Mouse (Mus musculus) MEL (cell line): Measurements from ENCODE around the gene Adam30. TPM values are rescaled to one million over a fixed set of nuclear protein-coding genes. Genes with fewer than 3 reads are reported as not detected.

ENCODE experiments used
- DNase-seq: peaks from one replicate; pipeline ENCODE4 v3.0.0; 2011; ENCODE audit warnings: low read depth, low spot score
- H3K27ac ChIP-seq: 2 replicates; pipeline ENCODE4 v1.5.1; 2012; ENCODE audit warnings: low read depth, mild to moderate bottlenecking, control low read depth, low read length, moderate library complexity; ENCODE audit not compliant: control insufficient read depth
- H3K27me3 ChIP-seq, 2 experiments: fragments of 150-350 bp in 1 of 2; sonication (generic) in 1 of 2; 2 replicates each; pipeline ENCODE4 v1.6.1; 2012; ENCODE audit warnings: low read length in 2 of 2, mild to moderate bottlenecking in 2 of 2, improper control_type of control experiment in 1 of 2, moderate library complexity in 1 of 2; ENCODE audit not compliant: insufficient read depth in 2 of 2, control insufficient read depth in 1 of 2
- H3K36me3 ChIP-seq, 2 experiments: 2 replicates each; pipeline ENCODE4 v1.6.1; 2012 to 2014; ENCODE audit warnings: low read length in 2 of 2, improper control_type of control experiment in 1 of 2, inconsistent platforms in 1 of 2, mild to moderate bottlenecking in 1 of 2; ENCODE audit not compliant: insufficient read depth in 2 of 2, control insufficient read depth in 1 of 2
- H3K4me1 ChIP-seq, 2 experiments: fragments of 150-350 bp in 1 of 2; sonication (generic) in 1 of 2; 2 replicates each; pipeline ENCODE4 v1.6.1; 2012; ENCODE audit warnings: low read length in 2 of 2, improper control_type of control experiment in 1 of 2, mild to moderate bottlenecking in 1 of 2; ENCODE audit not compliant: insufficient read depth in 2 of 2, control insufficient read depth in 1 of 2
- H3K4me3 ChIP-seq, 2 experiments: fragments of 150-350 bp in 1 of 2; sonication (generic) in 1 of 2; 2 replicates each; pipeline ENCODE4 v1.5.1; 2012; ENCODE audit warnings: low read depth in 2 of 2, low read length in 2 of 2, mild to moderate bottlenecking in 2 of 2, moderate library complexity in 2 of 2, control low read depth in 1 of 2, improper control_type of control experiment in 1 of 2; ENCODE audit not compliant: control insufficient read depth in 1 of 2, insufficient read depth in 1 of 2
- H3K79me2 ChIP-seq: 2 replicates; pipeline ENCODE4 v1.6.1; 2012; ENCODE audit warnings: mild to moderate bottlenecking, low read length, moderate library complexity; ENCODE audit not compliant: control insufficient read depth, poor library complexity, insufficient read depth
- H3K9ac ChIP-seq: 2 replicates; pipeline ENCODE4 v1.6.1; 2012; ENCODE audit warnings: low read depth, mild to moderate bottlenecking, control low read depth, low read length, moderate library complexity; ENCODE audit not compliant: control insufficient read depth, poor library complexity, severe bottlenecking
- H3K9me3 ChIP-seq: fragments of 150-350 bp; sonication (generic); replicated peaks from 2 replicates; pipeline ENCODE4 v1.6.1; 2012; ENCODE audit warnings: mild to moderate bottlenecking, low read length, improper control_type of control experiment, moderate library complexity; ENCODE audit not compliant: insufficient read depth
- EP300 ChIP-seq, 2 experiments: IDR thresholded peaks; 2 replicates each; pipeline ENCODE4 v1.6.1; 2011; ENCODE audit warnings: improper control_type of control experiment in 2 of 2, low read length in 2 of 2, low read depth in 1 of 2, mild to moderate bottlenecking in 1 of 2
- ETS1 ChIP-seq: IDR thresholded peaks from 2 replicates; pipeline ENCODE4 v1.6.1; 2012; ENCODE audit warnings: low read depth, mild to moderate bottlenecking, inconsistent platforms, low read length, improper control_type of control experiment, moderate library complexity
- MAZ ChIP-seq: IDR thresholded peaks from 2 replicates; pipeline ENCODE4 v1.6.1; 2012; ENCODE audit warnings: low read depth, mild to moderate bottlenecking, inconsistent platforms, low read length, improper control_type of control experiment
- TBP ChIP-seq: IDR thresholded peaks from 2 replicates; pipeline ENCODE4 v1.8.0; 2011; ENCODE audit warnings: low read depth, low read length, improper control_type of control experiment
- TCF12 ChIP-seq: IDR thresholded peaks from 2 replicates; pipeline ENCODE4 v1.6.1; 2014; ENCODE audit warnings: low read depth, mild to moderate bottlenecking, inconsistent platforms, low read length, improper control_type of control experiment, moderate library complexity
- ZMIZ1 ChIP-seq: IDR thresholded peaks from 2 replicates; pipeline ENCODE4 v1.6.1; 2012; ENCODE audit warnings: low read depth, mild to moderate bottlenecking, inconsistent platforms, low read length, improper control_type of control experiment, moderate library complexity
- polyA plus RNA-seq, 2 experiments: library from polyadenylated mRNA; stranded (reverse) in 1 of 2; unstranded in 1 of 2; fragments of >175 nt in 1 of 2; fragments of >200 nt in 1 of 2; gene quantifications; 2 replicates each; pipeline versions ENCODE4 v1.2.1 to v1.2.4; 2012; ENCODE audit warnings: low replicate concordance in 2 of 2, low read depth in 1 of 2; ENCODE audit not compliant: insufficient read length in 2 of 2, insufficient read depth in 1 of 2, missing spikeins in 1 of 2
- total RNA-seq: library from RNA; depleted of rRNA; stranded (reverse); fragments of 300-350 nt; gene quantifications from 2 replicates; pipeline ENCODE4 v1.2.3, GENCODE M21; 2012; rRNA removed

The Adam30 gene
- total and polyA plus RNA-seq, 3 experiments = not detected

DNA sequence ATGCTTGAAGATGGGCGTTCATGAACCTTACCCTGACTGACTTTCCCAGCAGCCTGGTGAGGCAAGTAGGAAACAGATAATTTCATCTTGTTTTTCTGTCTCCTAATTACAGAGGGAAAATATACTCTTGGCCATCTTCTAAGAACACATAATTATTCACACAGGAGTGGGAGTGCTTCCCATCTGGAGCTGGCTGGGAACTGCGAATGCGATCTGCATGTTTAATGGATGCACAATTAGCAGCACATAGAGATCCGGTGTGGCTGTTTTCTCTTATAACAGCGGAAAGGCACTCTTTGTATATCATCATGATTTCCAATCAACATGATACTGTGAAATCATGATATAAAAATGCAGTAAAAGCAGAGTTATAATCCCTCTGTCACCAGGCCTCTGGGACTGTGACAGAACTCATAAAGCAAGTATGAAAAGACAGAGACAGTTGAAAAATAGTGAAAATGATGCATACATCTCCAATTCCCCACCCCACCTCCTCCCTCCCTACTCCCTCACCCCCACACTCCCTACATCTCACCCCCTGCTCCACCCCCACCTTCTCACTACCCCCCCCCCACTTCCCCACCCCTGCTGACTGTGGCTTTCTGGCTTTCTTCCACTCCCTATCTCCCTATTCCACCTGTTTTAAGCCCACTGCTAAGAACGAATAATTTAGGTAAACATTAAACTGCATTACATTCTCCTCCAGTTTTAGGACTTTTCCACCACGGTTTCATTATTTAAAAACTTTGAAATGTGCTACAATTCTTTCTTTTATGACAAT lies 51.1 kb downstream of the Adam30 start:
- Histone ChIP-seq H3K27me3 (peaks cover 0 to 2% of the 10 kb centered on the region in 2 experiments; a peak in 1 of 4 replicates), H3K4me3 (peak overlapping the region in 1 of 2 experiments; percentile 42; a peak in 2 of 4 replicates), H3K36me3 (peaks cover 0 to 9% of the 10 kb centered on the region in 2 experiments; a peak in 2 of 4 replicates), H3K27ac (no peak overlapping the region), H3K79me2 (no peaks in the 10 kb centered on the region), H3K9me3 (no peaks in the 10 kb centered on the region), H3K4me1 (peaks cover 0 to 5% of the 10 kb centered on the region in 2 experiments; a peak in 2 of 4 replicates), H3K9ac (no peak overlapping the region)
- DNase-seq = peak; percentile 59
- TF ChIP-seq MAZ = 0 out of 2 replicates have a peak, but pooled peaks have one; percentile 16
- no peak for TF ChIP-seq TBP
- peak; percentile 48; the same call in 1 of the 2 replicates for TF ChIP-seq TCF12
- 0 out of 2 replicates have a peak, but pooled peaks have one; percentile 17 for TF ChIP-seq ETS1
- TF ChIP-seq ZMIZ1 = no peak
- peak; percentile 18 to 56; a peak in 2 of 4 replicates for TF ChIP-seq EP300 (IDR thresholded peaks at IDR 0.05; ENCODE audit: low read depth in 1 of 2, low read length in 2 of 2)

Other genes starting within 250 kb of the Adam30 start
- 16.6 and 22.7 TPM in 2 replicates for gene Notch2, start 147.1 kb upstream of the Adam30 start, total RNA-seq
- 10 to 100 TPM; 16.2 to 36.6 TPM for gene Notch2, start 147.1 kb upstream of the Adam30 start, polyA plus RNA-seq
- gene Reg4, start 61.5 kb downstream of the Adam30 start, total RNA-seq = not detected in 2 replicates
- gene Reg4, start 61.5 kb downstream of the Adam30 start, polyA plus RNA-seq = not detected
- 0.12 and 0.20 TPM in 2 replicates for gene Hmgcs2, start 119.8 kb downstream of the Adam30 start, total RNA-seq
- gene Hmgcs2, start 119.8 kb downstream of the Adam30 start, polyA plus RNA-seq = under 1 TPM in 1 of 2 experiments, not detected in 1; 0.81 TPM
- gene Phgdh, start 179.4 kb downstream of the Adam30 start, total RNA-seq = 247 and 310 TPM in 2 replicates
- gene Phgdh, start 179.4 kb downstream of the Adam30 start, polyA plus RNA-seq = 100 to 1,000 TPM in 1 of 2 experiments, not detected in 1; 303 TPM
- gene Zfp697, start 221.8 kb downstream of the Adam30 start, total RNA-seq = 0.03 and 0.04 TPM in 2 replicates
- gene Zfp697, start 221.8 kb downstream of the Adam30 start, polyA plus RNA-seq = not detected